Comparison of ENCODE assay signal across 12 mouse cellular contexts in genomic region chr2:163875484-163875883, GRCm38 (mm10). TPM values are rescaled to one million over a fixed set of nuclear protein-coding genes. Genes with fewer than 3 reads are reported as not detected.
DNase-seq lines count a peak whose midpoint lies in the region; ATAC-seq lines count a peak whose summit lies in the region.
"Had no signal": no experiment of that assay in that cellular context is flagged by ENCODE, and none has a peak within 500 bp of the region (broad histone marks: within the 10 kb centered on the region; RNA-seq: fewer than 3 reads in every experiment).

No protein-coding gene starts in this region.

- no peak overlapping the region for H3K27ac ChIP-seq in forebrain, embryonic 15.5 days (replicated peaks)
- no peak overlapping the region for H3K27ac ChIP-seq in liver, embryonic 12.5 days

- H3K36me3 ChIP-seq in forebrain, embryonic 15.5 days: no peaks in the 10 kb centered on the region
- no peaks in the 10 kb centered on the region for H3K36me3 ChIP-seq in liver, embryonic 12.5 days
- H3K36me3 ChIP-seq: midbrain, embryonic 12.5 days had no signal

- peaks cover 11% of the 10 kb centered on the region; the same call in 1 of the 2 replicates for H3K27me3 ChIP-seq in forebrain, embryonic 15.5 days
- 0 out of 2 replicates have a peak, but pooled peaks cover 2% of the 10 kb centered on the region for H3K27me3 ChIP-seq in liver, embryonic 12.5 days (replicated peaks)

- peaks cover 25% of the 10 kb centered on the region for H3K4me1 ChIP-seq in forebrain, embryonic 15.5 days
- no peaks in the 10 kb centered on the region for H3K4me1 ChIP-seq in liver, embryonic 12.5 days

- WGBS in forebrain, embryonic 15.5 days: 53% methylated on average over 7 of the region's 7 CpGs
- 68% methylated on average over 7 of the region's 7 CpGs for WGBS in liver, embryonic 12.5 days (ENCODE audit: insufficient replicate concordance)

- DNase-seq in adrenal gland, postnatal 10 days: peak; percentile 58
- DNase-seq in adrenal gland, adult 8-10 months: no peak
- peak; percentile 45 to 55 for DNase-seq in layer of hippocampus, postnatal 10 days (ENCODE audit: low spot score in 2 of 2)
- no peak for DNase-seq in layer of hippocampus, postnatal 25 days (ENCODE audit: extremely low spot score in 1 of 2, low spot score in 1 of 2)
- peak; percentile 8 to 18 for DNase-seq in natural killer cell, adult 2 months (ENCODE audit: low spot score in 2 of 2)
- DNase-seq in heart, adult 9 months (ENCODE audit: low spot score in 2 of 2): no peak

- H3K4me2 ChIP-seq in forebrain, embryonic 15.5 days (replicated peaks): no peak overlapping the region
- no peak overlapping the region for H3K4me2 ChIP-seq in liver, embryonic 12.5 days
- H3K4me2 ChIP-seq: midbrain, embryonic 12.5 days had no signal

- H3K9ac ChIP-seq in forebrain, embryonic 15.5 days (replicated peaks): no peak overlapping the region
- H3K9ac ChIP-seq in liver, embryonic 12.5 days: no peak overlapping the region
- H3K9ac ChIP-seq: midbrain, embryonic 12.5 days had no signal

- no peaks in the 10 kb centered on the region for H3K9me3 ChIP-seq in forebrain, embryonic 15.5 days
- no peaks in the 10 kb centered on the region for H3K9me3 ChIP-seq in liver, embryonic 12.5 days (replicated peaks)
- H3K9me3 ChIP-seq: midbrain, embryonic 12.5 days had no signal

- peak; percentile 80 for ATAC-seq in forebrain, embryonic 15.5 days (replicated peaks)
- no peak for ATAC-seq in liver, embryonic 12.5 days
- ATAC-seq: intestine, postnatal 0 days had no signal

- H3K4me3 ChIP-seq in forebrain, embryonic 15.5 days: no peak overlapping the region
- H3K4me3 ChIP-seq in liver, embryonic 12.5 days: no peak overlapping the region
- H3K4me3 ChIP-seq: midbrain, embryonic 12.5 days had no signal

RNA-seq across cellular contexts. Expression of gene Kcnk15, which starts 22.0 kb away (rescaled TPM):
- total RNA-seq in adrenal gland, postnatal 10 days (2021): not detected
- not detected for total RNA-seq in adrenal gland, adult 8-10 months (2022)
- total RNA-seq in layer of hippocampus, postnatal 10 days (2021): not detected
- not detected for total RNA-seq in layer of hippocampus, postnatal 25 days (2021)
- polyA plus RNA-seq in forebrain, embryonic 15.5 days (2015; fragmentation: Nextera tagmentation; extraction: Ambion mirVana): not detected in 2 replicates
- polyA plus RNA-seq in liver, embryonic 12.5 days (2016; fragmentation: Nextera tagmentation; extraction: Ambion mirVana): not detected in 2 replicates
- total RNA-seq: gastrocnemius, adult 8-10 months had no signal
- polyA plus RNA-seq: intestine, postnatal 0 days; limb, embryonic 11.5 days; midbrain, embryonic 12.5 days had no signal

RNA-seq across cellular contexts. Expression of gene Rims4, which starts 43.0 kb away (rescaled TPM):
- 10 to 100 TPM; 57.7 to 63.4 TPM for total RNA-seq in adrenal gland, postnatal 10 days (2021)
- 100 to 1,000 TPM in 2 of 4 experiments, 10 to 100 TPM in 2; 85.0 to 169 (median 121) TPM for total RNA-seq in adrenal gland, adult 8-10 months (2022)
- total RNA-seq in layer of hippocampus, postnatal 10 days (2021): 10 to 100 TPM; 55.6 to 57.2 TPM
- total RNA-seq in layer of hippocampus, postnatal 25 days (2021): 10 to 100 TPM; 42.6 to 47.9 TPM
- 7.3 and 7.7 TPM in 2 replicates for polyA plus RNA-seq in forebrain, embryonic 15.5 days (2015; fragmentation: Nextera tagmentation; extraction: Ambion mirVana)
- 0.07 and 0.11 TPM in 2 replicates for polyA plus RNA-seq in liver, embryonic 12.5 days (2016; fragmentation: Nextera tagmentation; extraction: Ambion mirVana)

RNA-seq across cellular contexts. Expression of gene Ccn5, which starts 54.8 kb away (rescaled TPM):
- total RNA-seq in adrenal gland, postnatal 10 days (2021): under 1 TPM in 1 of 2 experiments, not detected in 1; 0.69 TPM
- 1 to 10 TPM in 1 of 4 experiments, under 1 TPM in 3; 0.38 to 1.7 (median 0.50) TPM for total RNA-seq in adrenal gland, adult 8-10 months (2022)
- under 1 TPM in 1 of 2 experiments, not detected in 1; 0.27 TPM for total RNA-seq in layer of hippocampus, postnatal 10 days (2021)
- total RNA-seq in layer of hippocampus, postnatal 25 days (2021): not detected
- polyA plus RNA-seq in forebrain, embryonic 15.5 days (2015; fragmentation: Nextera tagmentation; extraction: Ambion mirVana): 0.14 and 0.25 TPM in 2 replicates
- 0.14 and 0.15 TPM in 2 replicates for polyA plus RNA-seq in liver, embryonic 12.5 days (2016; fragmentation: Nextera tagmentation; extraction: Ambion mirVana)
- polyA plus RNA-seq: intestine, postnatal 0 days had no signal

Comparison
In these comparisons a context has a peak if more than half of its experiments do, and no peak if none do; other contexts are left out.
1. DNase-seq: peak in adrenal gland, postnatal 10 days (single experiment), layer of hippocampus, postnatal 10 days (2 of 2) and natural killer cell, adult 2 months (2 of 2); none in adrenal gland, adult 8-10 months (single experiment), layer of hippocampus, postnatal 25 days (0 of 2) and heart, adult 9 months (0 of 2).